Mouse (Mus musculus) kidney, postnatal 36 days (tissue): ENCODE measurements around the gene Timm23.
"Not testable (repeated sequence)": the region's sequence is repeated elsewhere in the genome, so short reads cannot be mapped to it uniquely, and the experiment has no call there.

ENCODE experiments used
- DNase-seq, 2 experiments: peaks; one replicate each; pipeline ENCODE4 v3.0.0; 2021 to 2022; ENCODE audit warnings: mixed read lengths in 2 of 2

Gene Timm23

DNA sequence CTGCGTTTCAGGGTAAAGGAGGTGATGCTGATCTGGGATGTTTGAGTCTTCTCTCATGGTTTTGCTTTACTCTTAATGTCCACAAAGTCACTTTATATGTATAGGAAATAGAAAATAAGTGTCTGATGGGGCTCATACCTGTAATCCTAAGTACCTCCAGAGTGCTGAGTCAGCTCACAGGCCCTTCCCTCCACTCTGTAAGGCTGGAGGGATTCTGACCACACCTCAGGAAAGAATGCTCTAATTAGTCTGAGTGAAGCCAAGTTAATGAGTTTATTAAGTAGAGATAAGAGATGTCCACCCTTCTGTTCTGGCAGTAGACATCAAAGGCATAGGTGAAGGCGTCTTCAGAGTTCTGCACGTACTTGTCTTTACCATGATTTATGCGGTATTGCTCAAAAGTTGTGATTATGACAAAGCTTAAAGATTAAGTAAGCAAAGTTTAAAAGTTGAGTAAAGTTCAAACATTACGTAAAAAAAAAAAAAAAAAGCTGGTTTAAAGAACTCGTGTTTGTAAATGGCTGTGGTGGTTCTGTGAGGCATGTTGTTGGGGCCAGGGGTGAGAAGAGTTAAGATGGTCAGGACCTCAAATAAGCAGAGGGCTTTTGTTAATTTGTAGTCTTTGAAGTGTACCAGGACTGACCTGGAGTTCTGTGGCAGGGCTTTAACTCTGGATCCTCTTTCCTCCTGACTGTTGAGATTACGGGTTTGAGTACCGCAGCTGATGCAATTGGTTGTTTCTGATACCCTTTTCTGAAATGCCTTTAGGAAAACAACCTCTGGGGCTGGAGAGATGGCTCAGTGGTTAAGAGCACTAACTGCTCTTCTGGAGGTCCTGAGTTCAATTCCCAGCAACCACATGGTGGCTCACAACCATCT, 37.3 kb downstream of the Timm23 start:
- DNase-seq = no peak

GRCm38 (mm10) chr14:32163203-32163888, 38.4 kb downstream of the Timm23 start:
- DNase-seq = no peak

GRCm38 (mm10) chr14:32162231-32162630, 39.5 kb downstream of the Timm23 start:
- DNase-seq = no peak

DNA sequence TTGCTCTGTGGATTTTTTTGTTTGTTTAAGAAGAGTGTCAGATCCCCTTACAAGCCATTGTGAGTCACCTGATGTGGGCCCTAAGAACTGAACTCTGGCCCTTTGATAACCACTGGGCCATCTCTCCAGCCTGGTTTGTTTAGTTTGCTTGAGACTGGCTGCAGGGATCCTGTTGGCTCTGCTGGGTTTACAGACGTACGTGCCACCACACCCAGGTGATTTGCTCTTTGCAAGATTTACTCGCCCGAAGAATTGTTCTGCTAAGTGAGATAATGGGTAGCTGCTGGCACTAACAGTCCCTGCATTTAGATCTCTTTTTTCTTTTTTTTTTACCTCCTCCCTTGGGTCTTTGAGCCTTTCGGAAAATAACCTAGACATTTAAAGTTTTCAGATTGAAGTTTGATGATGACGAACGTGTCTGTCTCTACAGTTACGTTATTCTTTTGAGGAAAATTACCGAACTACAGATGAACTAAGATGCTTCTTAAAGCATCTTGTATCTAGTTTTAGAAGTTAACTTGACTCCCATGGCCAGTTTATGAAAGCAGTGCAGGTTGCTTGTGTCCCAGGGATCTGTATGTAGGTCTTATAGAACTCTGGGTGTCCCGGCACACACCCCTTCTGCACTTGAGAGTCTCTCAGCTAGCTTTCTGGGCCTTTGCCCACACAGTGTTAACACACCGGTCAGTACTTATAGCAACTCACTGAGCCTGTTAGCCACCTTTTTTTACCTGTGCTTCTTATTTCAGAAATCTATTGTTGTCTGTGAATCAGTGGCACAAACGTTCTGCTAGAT, 40.4 kb downstream of the Timm23 start:
- DNase-seq = peak in 1 of 2 experiments; percentile 29

- DNase-seq = no peak
Observed at GRCm38 (mm10) chr14:32160563-32160962, 41.1 kb downstream of the Timm23 start.

DNA sequence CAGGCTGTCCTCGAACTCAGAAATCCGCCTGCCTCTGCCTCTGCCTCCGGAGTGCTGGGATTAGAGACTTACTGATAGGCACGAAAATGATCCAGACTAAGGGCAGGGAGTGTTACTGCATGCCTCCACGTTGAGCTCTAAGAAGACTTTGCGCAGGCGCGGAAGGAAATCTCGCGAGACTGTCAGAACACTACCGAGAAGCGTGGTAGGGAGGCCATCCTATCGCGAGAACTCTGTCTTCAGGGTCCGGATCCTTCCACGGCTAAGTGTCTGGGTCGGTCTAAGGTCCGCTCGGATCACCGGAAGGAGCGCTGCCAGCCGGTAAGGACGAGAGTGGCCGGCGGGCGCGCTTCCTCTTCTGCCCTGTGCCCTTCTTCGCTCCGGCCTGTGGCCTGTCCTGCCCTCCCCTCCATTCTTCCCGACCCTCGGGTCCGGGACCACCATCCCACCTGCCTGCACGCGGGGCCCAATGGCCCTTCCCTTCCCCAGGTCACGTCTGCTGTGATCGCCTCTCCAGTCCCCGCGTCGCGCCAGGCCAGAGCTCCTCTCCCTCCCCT, 41.9 kb downstream of the Timm23 start, which contains the start of gene Ncoa4:
Gene Ncoa4, plus strand, starts transcription at position 176 of the 557 bp plus-strand sequence.
- peak; percentile 99 for DNase-seq

DNA sequence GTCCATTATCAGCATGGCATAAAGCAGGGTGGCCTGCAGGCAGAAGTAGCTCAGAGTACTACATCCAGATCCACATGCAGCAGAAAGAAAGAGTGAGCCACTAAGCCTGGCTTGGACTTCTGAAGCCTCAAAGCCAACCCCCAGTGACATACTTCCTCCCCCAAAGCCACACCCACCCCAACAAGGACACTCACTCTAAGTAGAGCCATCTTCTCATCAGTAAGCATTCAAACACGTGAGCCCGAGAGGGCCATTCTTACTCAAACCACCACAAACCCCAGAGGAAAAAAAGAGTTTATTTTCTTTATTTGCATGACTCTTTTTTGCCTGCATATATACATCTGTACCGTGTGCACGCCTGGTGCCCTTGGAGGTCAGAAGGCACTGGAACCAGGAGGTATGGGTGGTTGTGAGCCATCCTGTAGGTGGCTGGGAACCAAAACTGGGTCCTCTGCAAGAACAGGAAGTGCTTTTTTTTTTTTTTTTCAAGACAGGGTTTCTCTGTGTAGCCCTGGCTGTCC, 42.5 kb downstream of the Timm23 start:
- peak in 1 of 2 experiments; percentile 46 for DNase-seq

DNA sequence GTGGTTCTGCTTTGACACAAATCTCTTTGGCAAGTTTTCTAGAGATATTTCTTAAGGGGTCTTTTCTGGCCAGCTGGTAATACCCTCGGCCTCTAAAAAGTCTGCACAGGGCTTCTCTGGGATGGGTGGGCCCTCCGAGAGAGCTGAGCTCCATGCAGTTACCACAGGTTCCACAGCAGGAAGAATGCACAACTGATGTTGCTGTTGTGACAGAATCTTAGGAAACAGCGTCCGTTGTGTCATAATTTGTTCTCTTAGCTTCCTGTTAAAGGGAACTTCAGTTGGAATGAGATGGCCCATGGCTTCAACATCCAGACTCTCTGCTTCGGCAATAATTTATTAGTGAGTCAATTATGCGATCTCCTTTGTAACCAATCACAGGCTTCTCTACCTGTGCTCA, 46.9 kb downstream of the Timm23 start:
- DNase-seq = no peak

GRCm38 (mm10) chr14:32153156-32153555, 48.5 kb downstream of the Timm23 start:
- DNase-seq = no peak

GRCm38 (mm10) chr14:32152243-32152965, 49.3 kb downstream of the Timm23 start:
- DNase-seq = no peak

DNA sequence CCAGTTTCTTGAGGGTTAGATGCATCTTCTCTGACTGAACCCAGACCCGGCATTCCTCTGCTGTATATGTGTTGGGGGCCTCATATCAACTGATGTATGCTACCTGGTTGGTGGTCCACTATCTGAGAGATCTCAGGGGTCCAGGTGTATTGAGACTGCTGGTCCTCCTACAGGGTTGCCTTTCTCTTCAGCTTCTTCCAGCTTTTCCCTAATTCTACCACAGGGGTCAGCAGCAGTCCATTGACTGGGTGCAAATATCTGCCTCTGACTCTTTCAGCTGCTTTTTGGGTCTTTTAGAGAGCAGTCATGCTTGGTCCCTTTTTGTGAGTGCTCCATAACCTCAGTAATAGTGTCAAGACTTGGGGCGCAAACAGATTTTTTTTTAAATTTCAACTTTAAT, 50.8 kb downstream of the Timm23 start:
- DNase-seq = no peak

GRCm38 (mm10) chr14:32146578-32146977, 55.1 kb downstream of the Timm23 start:
- DNase-seq = no peak

DNA sequence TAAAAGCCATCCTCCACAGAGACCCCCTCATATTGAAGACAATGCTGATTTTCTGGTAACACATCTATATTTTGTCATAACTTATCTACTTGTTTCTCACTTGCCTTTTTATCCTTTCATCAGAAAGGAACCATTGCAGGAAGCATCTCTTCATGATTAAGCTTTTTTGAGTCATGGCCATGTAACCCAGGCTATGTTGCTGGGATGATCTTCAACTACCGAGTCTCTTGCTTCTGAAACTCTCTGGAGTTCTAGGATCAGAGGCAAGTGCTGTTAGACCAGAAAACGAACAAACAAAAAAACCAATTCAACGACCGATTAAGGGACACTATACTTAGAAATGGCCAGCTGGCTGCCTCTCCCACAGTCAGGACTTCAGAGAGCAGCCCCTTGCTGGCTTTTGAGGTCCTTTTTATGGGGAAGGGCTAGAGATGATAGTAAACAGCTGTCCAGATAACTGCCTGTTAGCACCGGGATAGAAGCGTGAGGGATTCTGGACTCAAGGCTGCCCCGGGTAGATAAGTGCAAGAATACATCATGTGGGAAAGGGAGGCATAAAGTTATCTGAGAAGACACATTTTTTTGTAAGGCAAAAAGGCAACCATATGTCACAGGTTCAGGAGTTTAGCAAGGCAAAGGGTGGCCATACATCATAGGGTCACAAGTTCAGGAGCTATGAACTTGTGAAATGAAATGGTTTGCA, 55.7 kb downstream of the Timm23 start:
- no peak for DNase-seq

- no peak for DNase-seq
Observed at GRCm38 (mm10) chr14:32145401-32145800, 56.3 kb downstream of the Timm23 start.

DNA sequence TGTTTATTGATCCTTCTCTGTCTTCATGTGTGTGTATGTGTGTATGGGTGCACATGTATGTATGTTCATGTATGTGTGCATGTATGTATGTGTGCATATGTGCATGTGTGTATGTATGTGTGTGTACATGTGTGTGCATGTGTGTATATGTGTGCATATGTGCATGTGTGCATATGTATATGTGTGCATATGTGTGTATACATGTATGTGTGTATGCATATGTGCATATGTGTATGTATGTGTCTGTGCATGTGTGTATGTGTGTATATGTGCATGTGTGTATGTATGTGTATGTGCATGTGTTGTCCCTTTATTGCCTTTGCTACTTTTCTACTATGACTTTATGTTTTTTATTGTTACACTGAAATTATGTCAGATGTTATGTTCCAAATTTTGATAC, 57.0 kb downstream of the Timm23 start:
- DNase-seq = no peak

DNA sequence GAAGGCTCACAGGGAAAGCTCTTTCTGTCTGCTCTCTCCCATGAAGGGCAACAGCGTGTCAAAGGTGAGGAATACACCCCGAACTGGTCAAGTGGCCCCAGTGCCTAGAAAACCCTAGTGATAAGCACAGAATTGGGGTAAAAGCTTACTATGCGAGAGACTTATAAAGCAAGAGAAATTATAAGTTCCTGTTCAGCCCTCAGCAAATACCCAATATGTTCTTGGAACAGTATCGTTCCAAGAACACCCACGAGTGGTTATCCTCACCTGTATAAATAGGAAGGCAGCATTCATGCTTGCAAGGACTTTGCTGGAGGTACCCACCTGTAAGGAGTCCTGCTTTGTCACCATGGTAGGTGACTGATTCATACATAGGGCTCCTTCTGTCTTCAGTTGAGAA, 60.0 kb downstream of the Timm23 start, which contains the start of gene Msmb:
Gene Msmb, plus strand, starts transcription at position 301 of the 400 bp plus-strand sequence.
- no peak for DNase-seq

DNA sequence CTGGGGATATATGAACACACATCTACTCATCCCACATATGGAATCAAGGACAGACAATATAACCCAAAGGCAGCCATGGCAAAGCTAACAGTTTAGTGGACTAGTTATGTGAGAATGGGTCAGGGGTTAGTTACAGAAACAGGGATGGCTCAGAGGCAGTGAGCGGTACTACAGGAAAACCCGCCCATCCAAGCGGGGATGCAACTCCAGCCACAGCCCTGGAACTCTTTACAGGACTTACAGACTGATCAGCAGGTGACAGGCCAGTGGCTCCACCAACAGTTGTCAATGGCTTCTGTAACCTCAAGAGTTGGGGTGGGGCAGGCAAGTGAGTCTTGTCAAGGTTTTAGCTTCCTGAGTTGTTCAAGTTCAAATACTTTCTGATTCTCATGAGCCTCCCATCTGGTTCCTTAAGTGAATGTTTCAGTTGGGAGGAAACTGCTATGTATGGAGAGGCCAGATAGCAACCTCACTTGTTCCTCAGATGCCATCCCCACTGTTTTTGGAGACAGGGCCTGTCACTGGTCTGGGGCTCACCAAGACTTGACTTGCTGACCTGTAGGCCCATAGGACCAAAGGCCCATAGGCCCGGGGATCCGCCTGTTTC, 61.2 kb downstream of the Timm23 start:
- no peak for DNase-seq

DNA sequence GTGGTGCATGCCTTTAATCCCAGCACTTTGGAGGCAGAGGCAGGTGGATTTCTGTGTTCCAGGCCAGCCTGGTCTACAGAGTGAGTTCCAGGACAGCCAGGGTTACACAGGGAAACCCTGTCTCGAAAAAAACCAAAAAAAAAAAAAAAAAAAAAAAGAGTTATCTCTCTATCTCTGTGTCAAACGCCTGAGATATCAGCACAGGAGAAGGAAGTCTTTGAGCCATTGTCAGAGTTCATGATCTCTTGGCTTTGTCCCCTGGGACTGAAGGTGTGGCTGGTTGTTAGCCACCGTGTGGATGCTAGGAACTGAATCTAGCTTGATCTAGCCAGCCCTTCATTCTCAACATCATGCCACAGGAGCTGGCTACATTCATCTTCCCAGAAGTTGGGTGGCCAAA, 65.2 kb downstream of the Timm23 start:
- DNase-seq = not testable (repeated sequence)

- DNase-seq = no peak
Observed at GRCm38 (mm10) chr14:32134293-32134692, 67.4 kb downstream of the Timm23 start.

DNA sequence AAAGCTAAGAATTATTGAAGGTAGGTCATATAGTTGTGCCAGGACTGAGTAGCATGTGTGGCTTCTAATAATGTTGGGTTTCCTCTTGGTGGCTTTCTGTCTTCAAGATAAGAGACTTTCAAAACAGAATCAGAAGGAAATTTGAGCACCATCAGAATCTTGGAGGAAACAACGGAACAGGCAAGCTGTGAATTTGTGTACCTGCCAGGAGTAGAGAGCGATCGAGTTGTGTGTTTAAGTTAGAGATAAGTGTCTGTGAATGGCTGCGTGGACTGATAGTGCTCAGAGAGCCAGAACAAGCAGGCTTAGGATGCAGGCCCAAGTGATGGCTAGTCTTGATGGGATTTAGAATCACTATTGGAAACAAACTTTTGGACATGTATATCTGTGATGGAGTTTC, 69.9 kb downstream of the Timm23 start:
- DNase-seq = no peak
